Mouse (Mus musculus) liver, embryonic 16.5 days (tissue): ENCODE measurements around the gene Lancl3. TPM values are rescaled to one million over a fixed set of nuclear protein-coding genes. Genes with fewer than 3 reads are reported as not detected.

ENCODE experiments used
- polyA plus RNA-seq: library from polyadenylated mRNA; unstranded; fragments of >200 nt; fragmentation: Nextera tagmentation; extraction: Ambion mirVana; gene quantifications from 2 replicates; pipeline ENCODE4 v1.2.1, GENCODE M21; 2015

Gene Lancl3
- polyA plus RNA-seq, 1 experiment from 2014 or later: 0.33 TPM

Other genes with a start within 250 kb of the Lancl3 start
- gene Fthl17b, start 236.9 kb upstream of the Lancl3 start, polyA plus RNA-seq: not detected in 2 replicates
- not detected in 2 replicates for gene Fthl17c, start 223.3 kb upstream of the Lancl3 start, polyA plus RNA-seq
- not detected in 2 replicates for gene Fthl17d, start 213.1 kb upstream of the Lancl3 start, polyA plus RNA-seq
- not detected in 2 replicates for gene Fthl17e, start 166.4 kb upstream of the Lancl3 start, polyA plus RNA-seq
- gene Fthl17f, start 136.9 kb upstream of the Lancl3 start, polyA plus RNA-seq: not detected in 2 replicates
- not detected in 2 replicates for gene 4930402K13Rik, start 95.3 kb upstream of the Lancl3 start, polyA plus RNA-seq
- gene Gm14862, start 57.0 kb downstream of the Lancl3 start, polyA plus RNA-seq: 3.4 and 3.8 TPM in 2 replicates
- 25.2 and 26.2 TPM in 2 replicates for gene Xk, start 72.9 kb downstream of the Lancl3 start, polyA plus RNA-seq
- 2.2 and 2.3 TPM in 2 replicates for gene H2al1m, start 83.9 kb downstream of the Lancl3 start, polyA plus RNA-seq
- not detected in 2 replicates for gene H2al1k, start 150.7 kb downstream of the Lancl3 start, polyA plus RNA-seq